9 mouse cellular contexts compared by ENCODE assay signal in genomic region chr4:140963941-140964597, GRCm38 (mm10). TPM values are rescaled to one million over a fixed set of nuclear protein-coding genes. Genes with fewer than 3 reads are reported as not detected.
A peak's percentile ranks its signal among the peaks of the same experiment; 100 is the strongest.
DNase-seq lines count a peak whose midpoint lies in the region; ATAC-seq and TF ChIP-seq lines count a peak whose summit lies in the region.
"Had no signal": no experiment of that assay in that cellular context is flagged by ENCODE, and none has a peak within 500 bp of the region (broad histone marks: within the 10 kb centered on the region; RNA-seq: fewer than 3 reads in every experiment).

No protein-coding gene starts in this region.

- H3K4me2 ChIP-seq in heart, embryonic 12.5 days = no peak overlapping the region
- H3K4me2 ChIP-seq in liver, embryonic 11.5 days = no peak overlapping the region

- intact Hi-C loops in heart, adult 2 months (cut with DNase I) = loop anchor here (1.0 to 5.0 kb wide), 3 partner anchors 67 to 173 kb away; partner anchors contain the start of genes Necap2 and Szrd1

- no peak overlapping the region for H3K9ac ChIP-seq in heart, adult 2 months (ENCODE audit: low read depth, low read length)
- H3K9ac ChIP-seq in heart, embryonic 12.5 days = no peak overlapping the region
- no peak overlapping the region for H3K9ac ChIP-seq in liver, adult 2 months (ENCODE audit: low read depth, low read length)
- no peak overlapping the region for H3K9ac ChIP-seq in liver, embryonic 11.5 days (ENCODE audit: low read depth, low read length)

- H3K9me3 ChIP-seq in heart, embryonic 12.5 days (replicated peaks) = no peaks in the 10 kb centered on the region
- H3K9me3 ChIP-seq in liver, embryonic 11.5 days (ENCODE audit: control insufficient read depth, low read length) = no peaks in the 10 kb centered on the region
- H3K9me3 ChIP-seq in E14TG2a.4 (ENCODE audit: low read length) = no peaks in the 10 kb centered on the region

- H3K27ac ChIP-seq in heart, adult 2 months = peak overlapping the region; percentile 12; the same call in 1 of the 2 replicates
- H3K27ac ChIP-seq in heart, embryonic 12.5 days (ENCODE audit: poor library complexity, severe bottlenecking) = no peak overlapping the region
- peak overlapping the region; percentile 5; the same call in 1 of the 2 replicates for H3K27ac ChIP-seq in liver, adult 2 months (replicated peaks; ENCODE audit: insufficient read depth, low read depth, low read length)
- H3K27ac ChIP-seq in liver, embryonic 11.5 days (ENCODE audit: low read depth, low read length) = no peak overlapping the region

- no peak for TF ChIP-seq POLR2A in heart, adult 2 months (IDR thresholded peaks at IDR 0.05; ENCODE audit: insufficient read depth, low read depth, low read length)
- no peak for TF ChIP-seq POLR2A in liver, adult 2 months (IDR thresholded peaks at IDR 0.05; ENCODE audit: extremely low read depth, insufficient read depth, low read length)

- peaks cover 4% of the 10 kb centered on the region for H3K4me1 ChIP-seq in heart, adult 2 months (ENCODE audit: control insufficient read depth, insufficient read depth, low read length)
- H3K4me1 ChIP-seq in heart, embryonic 12.5 days (replicated peaks) = peaks cover 30% of the 10 kb centered on the region
- H3K4me1 ChIP-seq in liver, adult 2 months (ENCODE audit: control insufficient read depth, insufficient read depth, low read length) = peaks cover 13% of the 10 kb centered on the region
- peaks cover 20% of the 10 kb centered on the region for H3K4me1 ChIP-seq in liver, embryonic 11.5 days (replicated peaks; ENCODE audit: control insufficient read depth, insufficient read depth, low read length)
- peaks cover 74% of the 10 kb centered on the region for H3K4me1 ChIP-seq in E14TG2a.4 (replicated peaks; ENCODE audit: low read depth, low read length)

- TF ChIP-seq CTCF in heart, adult 2 months (IDR thresholded peaks at IDR 0.05) = no peak
- TF ChIP-seq CTCF in liver, adult 2 months (IDR thresholded peaks at IDR 0.05; ENCODE audit: low read depth, low read length) = no peak
- no peak for TF ChIP-seq CTCF in E14TG2a.4 (conservative IDR thresholded peaks at IDR 0.05; ENCODE audit: low read length)

- TF ChIP-seq EP300 in heart, adult 2 months (IDR thresholded peaks at IDR 0.05; ENCODE audit: insufficient read depth, low read depth, low read length) = no peak

- peak in 1 of 2 experiments; percentile 49 for DNase-seq in heart, adult 2 months
- DNase-seq in liver, adult 2 months (ENCODE audit: extremely low read depth, low read depth, low spot score) = peak; percentile 43
- no peak for DNase-seq in liver, embryonic 11.5 days (ENCODE audit: low spot score)
- DNase-seq in embryo, embryonic 9.5 days (ENCODE audit: extremely low spot score) = no peak
- DNase-seq in embryo, embryonic 10 days (ENCODE audit: low spot score) = no peak

- ATAC-seq in heart, embryonic 12.5 days (ENCODE audit: insufficient number of reproducible peaks, low FRiP score) = no peak
- ATAC-seq in liver, embryonic 11.5 days (replicated peaks; ENCODE audit: low FRiP score) = no peak
- ATAC-seq in granulocyte monocyte progenitor cell, adult 5-6 weeks (replicated peaks; ENCODE audit: poor library complexity, severe bottlenecking) = 0 out of 2 replicates have a peak, but pooled peaks have one; percentile 6

- H3K4me3 ChIP-seq in heart, adult 2 months = no peak overlapping the region
- H3K4me3 ChIP-seq in heart, embryonic 12.5 days = no peak overlapping the region
- H3K4me3 ChIP-seq in liver, adult 2 months (ENCODE audit: insufficient read depth, low read depth, low read length) = no peak overlapping the region
- H3K4me3 ChIP-seq in liver, embryonic 11.5 days (ENCODE audit: low read depth, low read length) = no peak overlapping the region
- H3K4me3 ChIP-seq in E14TG2a.4 (replicated peaks; ENCODE audit: low read length) = 0 out of 2 replicates have a peak overlapping the region, but pooled peaks have one; percentile 11

- no peaks in the 10 kb centered on the region for H3K79me2 ChIP-seq in heart, adult 2 months (replicated peaks; ENCODE audit: control insufficient read depth, insufficient read depth, low read length)
- H3K79me2 ChIP-seq in liver, adult 2 months (ENCODE audit: control insufficient read depth, insufficient read depth, low read length) = peaks cover 26% of the 10 kb centered on the region; the same call in 1 of the 2 replicates

- no peaks in the 10 kb centered on the region; the same call in 1 of the 2 replicates for H3K36me3 ChIP-seq in heart, adult 2 months (ENCODE audit: control insufficient read depth, insufficient read depth, low read length)
- peaks cover 30% of the 10 kb centered on the region for H3K36me3 ChIP-seq in heart, embryonic 12.5 days
- peaks cover 8% of the 10 kb centered on the region; the same call in 1 of the 2 replicates for H3K36me3 ChIP-seq in liver, adult 2 months (ENCODE audit: control insufficient read depth, insufficient read depth, low read length)
- peaks cover 2% of the 10 kb centered on the region; the same call in 1 of the 2 replicates for H3K36me3 ChIP-seq in liver, embryonic 11.5 days (ENCODE audit: control insufficient read depth, insufficient read depth, low read length)
- H3K36me3 ChIP-seq in E14TG2a.4 (ENCODE audit: insufficient read depth, low read length) = peaks cover 53% of the 10 kb centered on the region

- WGBS in heart, adult 2 months = 57% methylated on average over 9 of the region's 9 CpGs
- 82% methylated on average over 9 of the region's 9 CpGs for WGBS in heart, embryonic 12.5 days
- WGBS in liver, adult 2 months = 77% methylated on average over 9 of the region's 9 CpGs
- whole genome bisulfite sequencing in liver, embryonic 11.5 days = 76% methylated on average over 9 of the region's 9 CpGs

- no peaks in the 10 kb centered on the region for H3K27me3 ChIP-seq in heart, adult 2 months (ENCODE audit: control insufficient read depth, insufficient read depth, low read length)
- H3K27me3 ChIP-seq in heart, embryonic 12.5 days (replicated peaks) = no peaks in the 10 kb centered on the region
- no peaks in the 10 kb centered on the region for H3K27me3 ChIP-seq in liver, adult 2 months (ENCODE audit: control insufficient read depth, insufficient read depth, low read length)
- no peaks in the 10 kb centered on the region for H3K27me3 ChIP-seq in liver, embryonic 11.5 days (replicated peaks; ENCODE audit: control insufficient read depth, insufficient read depth, low read length)
- H3K27me3 ChIP-seq in E14TG2a.4 (ENCODE audit: insufficient read depth, low read length) = no peaks in the 10 kb centered on the region

RNA-seq across cellular contexts. Expression of gene Sdhb, which starts 3.1 kb away (rescaled TPM):
- total RNA-seq in heart, adult 2 months (2021) = 1,000 to 10,000 TPM; 1,126 to 1,344 TPM
- polyA plus RNA-seq in heart, adult 2 months (2012; rRNA removed) = 1,030 and 1,505 TPM in 2 replicates
- 746 and 756 TPM in 2 replicates for polyA plus RNA-seq in heart, embryonic 12.5 days (2016; fragmentation: Nextera tagmentation; extraction: Ambion mirVana)
- 479 and 532 TPM in 2 replicates for total RNA-seq in liver, adult 2 months (2014; rRNA removed)
- 324 and 347 TPM in 2 replicates for polyA plus RNA-seq in liver, adult 2 months (2012; rRNA removed)
- polyA plus RNA-seq in liver, embryonic 11.5 days (2014; fragmentation: Nextera tagmentation; extraction: Ambion mirVana) = 339 and 355 TPM in 2 replicates
- 143 and 167 TPM in 2 replicates for total RNA-seq in granulocyte monocyte progenitor cell, adult 5-6 weeks (2014; fragmentation: Nextera tagmentation)
- total RNA-seq in granulocyte monocyte progenitor cell, adult 5-6 weeks (2017) = 116 and 142 TPM in 2 replicates

RNA-seq across cellular contexts. Expression of gene Atp13a2, which starts 22.6 kb away (rescaled TPM):
- total RNA-seq in heart, adult 2 months (2021) = 10 to 100 TPM; 15.1 to 17.7 TPM
- 30.4 and 34.8 TPM in 2 replicates for polyA plus RNA-seq in heart, adult 2 months (2012; rRNA removed)
- polyA plus RNA-seq in heart, embryonic 12.5 days (2016; fragmentation: Nextera tagmentation; extraction: Ambion mirVana) = 33.1 and 35.6 TPM in 2 replicates
- 12.9 and 13.3 TPM in 2 replicates for total RNA-seq in liver, adult 2 months (2014; rRNA removed)
- 32.5 and 34.0 TPM in 2 replicates for polyA plus RNA-seq in liver, adult 2 months (2012; rRNA removed)
- 41.7 and 42.7 TPM in 2 replicates for polyA plus RNA-seq in liver, embryonic 11.5 days (2014; fragmentation: Nextera tagmentation; extraction: Ambion mirVana)
- total RNA-seq in granulocyte monocyte progenitor cell, adult 5-6 weeks (2014; fragmentation: Nextera tagmentation) = 30.0 and 30.5 TPM in 2 replicates
- total RNA-seq in granulocyte monocyte progenitor cell, adult 5-6 weeks (2017) = 14.5 and 23.6 TPM in 2 replicates

RNA-seq across cellular contexts. Expression of gene Mfap2, which starts 46.1 kb away (rescaled TPM):
- 1 to 10 TPM; 3.1 TPM for total RNA-seq in heart, adult 2 months (2021)
- polyA plus RNA-seq in heart, adult 2 months (2012; rRNA removed) = 12.2 and 17.6 TPM in 2 replicates
- polyA plus RNA-seq in heart, embryonic 12.5 days (2016; fragmentation: Nextera tagmentation; extraction: Ambion mirVana) = 245 and 246 TPM in 2 replicates
- total RNA-seq in liver, adult 2 months (2014; rRNA removed) = 0.18 TPM in 1 of 2 replicates, not detected in the other
- polyA plus RNA-seq in liver, adult 2 months (2012; rRNA removed) = 0.30 and 0.45 TPM in 2 replicates
- 107 and 128 TPM in 2 replicates for polyA plus RNA-seq in liver, embryonic 11.5 days (2014; fragmentation: Nextera tagmentation; extraction: Ambion mirVana)
- total RNA-seq in granulocyte monocyte progenitor cell, adult 5-6 weeks (2014; fragmentation: Nextera tagmentation) = not detected in 2 replicates
- total RNA-seq in granulocyte monocyte progenitor cell, adult 5-6 weeks (2017) = not detected in 2 replicates
- total RNA-seq: CH12.LX had no signal

RNA-seq across cellular contexts. Expression of gene Padi2, which starts 57.9 kb away (rescaled TPM):
- under 1 TPM; 0.31 to 0.96 TPM for total RNA-seq in heart, adult 2 months (2021)
- 1.3 and 1.4 TPM in 2 replicates for polyA plus RNA-seq in heart, adult 2 months (2012; rRNA removed)
- polyA plus RNA-seq in heart, embryonic 12.5 days (2016; fragmentation: Nextera tagmentation; extraction: Ambion mirVana) = 3.3 and 4.1 TPM in 2 replicates
- 0.09 and 0.13 TPM in 2 replicates for total RNA-seq in liver, adult 2 months (2014; rRNA removed)
- polyA plus RNA-seq in liver, adult 2 months (2012; rRNA removed) = 0.21 and 0.25 TPM in 2 replicates
- 2.4 and 2.8 TPM in 2 replicates for polyA plus RNA-seq in liver, embryonic 11.5 days (2014; fragmentation: Nextera tagmentation; extraction: Ambion mirVana)
- total RNA-seq in granulocyte monocyte progenitor cell, adult 5-6 weeks (2014; fragmentation: Nextera tagmentation) = 13.1 TPM in 2 replicates
- total RNA-seq in granulocyte monocyte progenitor cell, adult 5-6 weeks (2017) = 4.0 and 6.6 TPM in 2 replicates

Comparison
In these comparisons a context has a peak if more than half of its experiments do, and no peak if none do; other contexts are left out.
1. H3K27ac ChIP-seq: peak in heart, adult 2 months (single experiment) and liver, adult 2 months (single experiment); none in heart, embryonic 12.5 days (single experiment) and liver, embryonic 11.5 days (single experiment).